Mouse (Mus musculus): ENCODE measurements at regions not wholly inside any gene's neighbourhood (a gene's known extent, or its start where the extent isn't known, plus 50 kb on each side); places are given as distances from the start of the nearest gene placed in this dataset.

DNA sequence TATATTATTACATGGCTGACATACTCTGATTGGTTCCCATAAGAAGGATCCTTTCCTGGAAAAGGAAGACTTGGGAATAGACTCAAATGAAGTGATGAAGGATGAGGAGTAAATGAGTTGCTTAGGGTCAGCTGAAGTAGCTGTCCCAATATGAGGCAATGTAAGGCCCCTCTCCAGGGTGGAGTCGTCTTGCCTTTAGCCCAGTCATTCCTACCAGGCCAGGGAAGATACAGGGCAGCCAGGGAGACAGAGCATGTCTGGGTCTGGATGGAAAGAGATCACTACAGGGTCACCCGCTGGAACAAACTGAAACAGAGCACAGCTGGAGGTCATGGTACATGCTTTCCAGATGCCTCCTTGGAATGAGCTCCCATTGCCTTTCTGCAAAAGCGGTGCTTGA is 364.2 kb downstream of the Osr1 start:
- no peak for DNase-seq

DNA sequence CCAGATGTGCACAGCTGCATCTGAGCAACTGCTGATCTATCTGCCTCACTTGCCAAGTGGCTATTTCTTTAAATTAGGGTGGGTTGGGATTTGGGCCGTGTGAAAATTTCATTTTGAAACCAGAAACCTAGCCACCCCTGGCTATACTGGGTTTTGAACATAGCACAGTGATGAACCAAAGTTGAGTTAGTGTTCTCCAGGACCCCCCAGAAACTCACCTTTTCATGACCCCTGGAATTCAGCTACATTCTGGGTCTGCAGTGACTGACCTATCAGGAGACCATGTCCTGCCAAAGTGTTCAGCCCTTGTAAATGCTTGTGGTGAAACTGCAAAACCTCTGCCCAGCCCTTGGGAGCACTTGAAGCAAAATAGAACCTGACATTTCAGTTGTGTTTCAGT is 371.4 kb downstream of the Osr1 start:
- DNase-seq: no peak

DNA sequence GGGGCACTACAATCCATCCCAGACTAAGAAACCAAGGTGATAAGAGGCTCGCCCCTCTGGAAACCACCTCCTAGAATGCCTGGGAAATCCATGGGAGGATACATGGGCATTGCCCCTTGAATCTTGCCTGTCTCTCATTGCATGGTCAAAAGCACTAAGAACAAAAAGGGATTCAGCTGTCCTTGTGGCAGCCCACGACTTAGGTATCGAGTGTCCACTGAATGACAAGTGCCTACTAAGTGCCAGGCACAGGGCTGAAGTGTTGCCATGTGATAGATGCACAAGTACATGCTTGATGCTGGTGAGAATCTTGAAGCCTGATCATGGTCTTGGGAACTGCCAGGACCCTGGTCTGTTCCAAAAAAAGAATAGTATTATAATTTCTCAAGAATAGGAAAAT is 371.9 kb downstream of the Osr1 start:
- no peak for DNase-seq

DNA sequence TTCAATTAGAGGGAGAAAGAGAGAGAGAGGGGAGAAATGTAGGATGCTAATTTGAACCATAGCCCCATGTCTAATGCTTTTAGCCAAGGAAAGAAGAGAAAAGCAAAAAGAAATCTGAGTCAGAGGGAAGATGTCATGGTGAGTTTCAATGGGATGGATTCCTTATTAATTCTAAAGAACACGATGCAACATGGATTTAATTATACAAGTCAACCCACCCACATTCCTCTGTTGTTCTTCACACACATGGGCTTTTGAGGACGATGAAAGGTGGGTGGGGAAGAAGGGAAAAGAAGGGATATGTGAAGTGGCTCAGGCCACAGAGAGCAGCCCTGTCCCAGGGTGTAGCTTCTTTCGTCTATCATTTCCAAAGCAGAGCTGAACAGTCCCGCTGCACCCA is 378.9 kb downstream of the Osr1 start:
- DNase-seq: no peak

DNA sequence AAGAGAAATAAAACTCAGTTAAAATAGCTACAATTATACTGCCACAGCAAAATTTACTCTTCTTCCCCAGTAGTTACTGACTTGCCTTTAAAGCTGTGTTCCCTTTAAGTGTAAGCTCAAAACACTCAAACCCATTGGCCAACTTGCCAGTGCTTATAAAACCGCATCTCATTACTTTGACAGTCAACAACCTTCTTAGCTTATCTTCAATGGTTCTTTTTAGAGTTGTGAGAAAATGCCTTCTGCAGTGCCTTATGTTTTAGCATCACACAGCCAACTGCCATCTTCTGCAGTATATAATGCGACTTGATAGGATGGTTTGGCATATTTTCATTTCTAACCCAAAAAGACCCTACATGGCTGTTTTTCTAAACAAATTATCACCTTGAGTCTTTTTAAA is 382.5 kb downstream of the Osr1 start:
- no peak for DNase-seq

DNA sequence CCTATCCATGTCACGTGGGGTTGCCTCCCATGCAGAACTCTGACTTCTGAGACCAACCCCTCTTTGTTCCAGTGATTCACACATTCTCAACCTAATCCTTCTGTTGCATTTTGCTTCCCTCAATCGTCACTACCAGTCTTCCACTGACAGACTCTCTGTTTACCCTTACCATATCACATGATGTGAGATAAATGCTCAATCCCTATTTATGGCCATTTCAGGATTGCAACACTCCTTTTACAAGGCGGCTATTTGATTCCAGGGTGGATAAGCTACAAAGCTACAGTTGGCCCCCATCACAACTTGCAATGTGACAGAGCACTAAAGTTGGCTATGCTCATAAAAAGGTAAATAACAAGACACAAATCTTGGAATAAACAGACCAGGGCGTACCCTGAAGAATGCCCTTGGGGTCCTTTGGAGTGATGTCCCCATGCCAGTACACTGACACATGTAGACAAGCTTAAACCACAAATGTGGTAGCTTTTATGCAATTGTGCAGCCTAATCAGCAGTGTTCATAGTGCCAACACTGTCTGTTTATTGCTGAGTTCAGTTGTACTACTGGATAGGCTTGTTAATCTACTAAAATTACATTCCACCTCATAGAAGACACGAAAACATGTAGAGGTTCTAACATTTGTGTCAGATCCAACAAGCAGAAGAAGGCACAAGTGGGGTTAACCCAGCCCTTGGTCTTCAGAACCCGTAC is 384.4 kb downstream of the Osr1 start:
- DNase-seq: no peak

DNA sequence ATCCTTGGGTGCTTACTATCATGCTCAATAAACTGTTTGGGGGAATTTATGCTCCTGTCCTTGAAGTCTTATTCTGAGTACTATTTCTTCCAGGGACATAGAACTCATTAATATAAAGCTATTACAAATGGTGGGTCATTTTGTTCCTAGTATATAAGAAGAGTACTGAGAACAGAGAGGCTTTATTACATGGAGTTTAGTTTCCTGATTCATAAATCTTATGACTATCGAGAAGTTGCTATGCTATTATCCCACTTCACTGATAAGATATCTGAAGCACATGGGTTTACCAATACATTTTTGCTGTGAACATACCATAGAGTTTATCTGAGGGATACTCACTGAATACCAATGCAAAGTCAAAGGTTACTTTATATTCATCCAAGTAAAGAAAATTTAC is 399.5 kb downstream of the Osr1 start:
- DNase-seq: no peak

DNA sequence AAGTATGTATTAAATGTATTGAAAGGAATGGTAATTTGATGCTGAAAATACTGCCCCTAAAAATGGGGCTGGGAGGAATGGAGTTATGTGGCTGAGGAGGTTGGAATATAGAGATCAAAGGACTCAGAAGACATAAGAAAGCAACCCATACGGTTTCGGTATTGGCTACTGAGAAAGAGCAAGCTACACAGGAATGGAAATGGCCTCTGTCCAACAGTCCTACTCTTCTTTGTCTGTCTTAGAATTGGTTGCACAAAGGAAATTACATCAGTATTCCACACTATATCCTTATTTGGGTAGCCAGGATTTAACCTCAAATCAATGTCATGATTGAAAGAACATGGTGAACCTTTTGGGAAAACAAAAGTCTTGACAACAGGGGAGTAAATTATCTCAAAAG is 399.0 kb upstream of the Nt5c1b start:
- DNase-seq: no peak

DNA sequence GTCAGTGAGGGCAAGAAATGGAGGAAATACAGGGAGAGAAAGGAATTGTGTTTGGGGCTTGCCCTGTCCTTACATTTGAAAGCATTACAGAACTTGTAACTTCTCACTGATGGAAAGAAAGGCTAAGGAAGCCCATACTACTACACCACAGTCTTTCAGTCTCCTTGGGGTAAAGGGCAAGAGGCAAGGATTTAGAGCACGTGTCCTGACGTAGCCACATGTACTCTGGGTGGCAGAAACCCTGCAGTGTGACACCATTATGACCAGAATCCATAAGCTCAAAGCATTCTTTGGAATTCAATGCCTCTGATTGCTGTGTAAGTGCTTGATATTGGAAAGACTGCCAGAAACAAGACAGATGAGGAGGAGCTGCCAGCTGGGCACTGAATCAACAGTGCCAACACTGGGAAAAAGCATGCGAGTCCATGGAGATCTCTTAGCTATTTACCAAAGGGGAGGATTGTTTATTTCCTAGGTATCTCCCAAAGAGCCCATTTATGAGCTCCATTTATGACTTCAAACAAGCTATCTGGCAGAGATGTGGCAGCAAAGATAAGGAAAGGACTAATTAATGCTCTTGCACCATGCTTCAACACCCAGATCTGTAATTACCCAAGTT is 391.2 kb upstream of the Nt5c1b start:
- DNase-seq: no peak

DNA sequence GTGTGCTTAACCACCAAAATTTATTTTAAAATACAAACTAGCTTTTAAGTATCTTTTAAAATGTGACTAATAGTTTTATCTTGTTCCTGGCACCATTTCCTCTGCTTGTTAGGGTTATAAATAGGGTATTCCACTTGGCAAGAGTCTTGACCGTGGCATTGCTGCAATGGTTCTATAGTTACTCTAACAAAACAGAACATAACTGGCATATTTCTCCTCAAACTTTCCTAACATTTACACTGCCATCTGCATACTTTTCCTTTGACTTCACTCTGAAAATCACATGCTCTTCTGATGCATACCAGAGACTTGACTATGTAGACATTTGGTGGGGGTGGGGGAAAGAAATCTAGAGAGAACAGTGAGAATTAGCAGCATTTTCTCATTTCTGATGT is 390.7 kb upstream of the Nt5c1b start:
- DNase-seq: no peak

DNA sequence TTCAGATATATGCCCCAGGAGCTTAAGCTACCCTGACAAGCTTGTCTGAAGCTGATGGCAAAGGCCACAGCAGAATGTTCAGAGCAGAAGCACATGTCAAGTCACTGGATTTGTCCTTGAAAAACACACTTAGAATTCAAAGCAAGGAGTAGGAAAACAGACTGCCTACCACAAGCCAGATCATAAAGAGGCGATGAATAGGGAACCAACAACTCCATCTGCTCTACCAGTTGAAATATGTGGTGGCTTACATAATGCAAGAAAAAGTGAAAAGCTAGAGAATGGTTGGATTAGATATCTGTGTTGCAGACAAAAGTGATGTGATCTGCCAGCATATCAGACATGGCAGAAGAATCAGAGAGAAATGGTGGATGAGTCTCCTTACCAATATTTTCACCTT is 378.5 kb upstream of the Nt5c1b start:
- DNase-seq: no peak

DNA sequence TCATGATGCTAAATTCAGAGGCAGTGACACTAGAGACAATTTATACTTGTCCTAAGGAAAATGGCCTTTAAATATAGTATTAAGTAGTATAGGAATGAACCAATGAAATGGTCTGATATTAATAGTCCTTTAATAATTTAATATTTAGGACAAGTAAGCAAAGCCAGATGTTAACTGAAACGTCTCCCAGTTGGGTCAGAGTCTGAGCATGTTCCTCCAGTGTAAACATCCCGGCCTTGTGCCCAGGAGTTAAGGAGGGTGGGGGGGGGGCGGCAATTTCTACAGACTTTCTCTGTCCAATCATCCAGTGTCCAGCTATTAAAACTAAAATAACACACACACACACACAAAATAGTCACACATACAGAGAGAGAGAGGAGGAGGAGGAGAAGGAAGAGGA is 374.1 kb upstream of the Nt5c1b start:
- DNase-seq: no peak

DNA sequence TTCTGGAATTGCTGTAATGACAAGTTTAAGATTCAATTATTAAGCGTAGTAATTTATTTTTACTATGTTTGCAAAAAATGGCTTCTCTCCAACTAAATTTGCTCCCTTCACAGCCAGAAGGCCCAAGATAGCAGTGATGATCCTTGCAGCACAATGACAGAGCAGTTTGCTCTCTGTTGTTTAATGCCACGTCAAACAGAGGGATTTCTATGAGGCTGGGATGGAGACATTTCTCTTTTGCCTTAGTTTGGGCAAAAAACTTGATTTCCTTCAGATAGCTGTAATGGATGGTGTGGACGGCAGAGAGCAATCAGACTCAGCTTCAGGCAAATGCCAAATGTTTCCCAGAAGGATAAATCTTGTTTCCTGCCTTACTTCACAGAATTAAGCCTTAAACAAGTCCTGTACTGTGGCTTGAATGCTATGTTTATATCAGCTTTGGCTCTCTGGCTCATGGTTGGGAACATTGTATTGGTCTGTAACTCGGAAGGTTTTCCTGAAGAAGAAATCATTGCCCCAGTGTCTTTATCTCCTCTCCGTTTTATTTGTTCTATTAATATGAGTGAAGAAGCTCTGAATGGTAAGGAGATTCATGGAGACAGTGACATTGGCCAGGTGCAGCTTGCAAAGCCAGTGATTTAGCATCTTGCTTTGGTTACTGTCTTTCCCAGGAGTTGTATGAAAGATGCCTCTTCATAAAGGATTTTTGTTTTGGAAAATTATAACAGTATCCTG is 373.2 kb upstream of the Nt5c1b start:
- DNase-seq: no peak

DNA sequence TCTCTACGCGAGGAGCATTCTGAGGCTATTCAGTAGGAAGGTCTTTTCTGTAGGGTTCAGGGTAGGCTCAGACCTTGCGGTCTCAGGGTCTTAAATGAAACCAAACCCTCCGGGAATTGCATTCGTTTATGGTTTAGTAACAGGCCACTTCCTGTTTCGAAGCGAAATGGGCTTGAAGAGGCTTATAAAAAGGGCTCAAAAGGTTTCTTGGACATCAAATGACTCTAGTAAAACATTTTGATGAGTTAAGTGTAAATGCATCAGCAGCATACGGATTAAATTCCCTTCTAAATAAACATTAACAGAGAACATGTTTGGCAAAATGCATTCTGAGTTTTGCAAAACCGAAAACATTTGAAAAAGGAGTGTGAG is 372.6 kb upstream of the Nt5c1b start:
- no peak for DNase-seq

DNA sequence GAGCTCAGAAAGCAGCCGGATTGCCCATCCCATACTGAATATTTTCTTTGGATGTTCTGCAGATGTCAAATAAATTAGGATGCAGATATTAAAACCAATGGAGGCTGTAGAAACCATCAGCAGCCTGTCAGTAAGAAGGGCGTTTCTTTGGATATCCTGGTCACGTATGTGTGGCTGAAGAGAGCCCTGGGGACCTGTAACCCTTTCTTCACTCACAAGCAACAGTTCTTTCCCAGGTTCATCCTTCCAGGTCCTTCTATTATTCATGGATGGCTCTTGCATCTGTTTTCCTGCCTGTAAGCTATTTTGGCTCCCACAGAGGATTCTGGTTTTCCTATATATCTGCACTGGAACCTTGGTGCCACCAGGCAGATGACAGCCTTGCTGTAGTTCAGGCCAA is 372.2 kb upstream of the Nt5c1b start:
- no peak for DNase-seq

DNA sequence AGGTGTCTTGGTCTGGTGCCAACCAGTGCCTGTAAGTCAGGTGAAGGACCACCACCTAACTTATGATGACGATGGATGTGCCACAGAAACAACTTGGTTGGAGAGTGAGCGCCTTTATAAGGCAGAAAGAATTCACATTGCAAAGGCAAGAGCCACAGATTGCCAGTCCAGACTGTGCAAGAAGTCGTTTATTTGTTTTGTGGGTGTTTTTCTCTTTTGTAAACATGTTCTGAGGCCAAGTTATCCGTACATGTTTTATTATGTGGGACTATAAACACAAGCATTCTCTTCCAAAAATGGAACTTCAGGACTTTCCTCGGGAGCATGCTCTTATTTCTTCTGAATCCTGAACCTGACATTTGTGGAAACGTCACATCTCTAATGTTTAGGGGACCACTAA is 369.8 kb upstream of the Nt5c1b start:
- DNase-seq: no peak

DNA sequence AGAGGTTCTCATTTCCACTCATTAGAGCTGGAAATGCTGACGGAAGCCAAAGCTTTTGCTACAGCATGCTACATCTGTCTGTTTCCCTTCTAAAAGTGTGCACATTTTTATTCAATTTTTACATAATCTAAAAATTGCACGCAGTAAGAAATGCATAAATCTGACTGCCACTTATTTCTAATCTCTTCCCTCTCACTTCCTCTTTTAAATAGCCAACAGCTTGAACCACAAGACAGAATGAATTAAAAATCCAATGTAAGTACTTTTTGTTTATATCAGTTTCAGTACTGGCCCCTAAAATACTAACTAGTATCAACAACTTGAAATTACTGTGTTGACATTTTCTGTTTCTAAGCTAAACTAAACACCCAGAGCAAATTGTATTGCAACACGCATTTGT is 361.3 kb upstream of the Nt5c1b start:
- DNase-seq: no peak

DNA sequence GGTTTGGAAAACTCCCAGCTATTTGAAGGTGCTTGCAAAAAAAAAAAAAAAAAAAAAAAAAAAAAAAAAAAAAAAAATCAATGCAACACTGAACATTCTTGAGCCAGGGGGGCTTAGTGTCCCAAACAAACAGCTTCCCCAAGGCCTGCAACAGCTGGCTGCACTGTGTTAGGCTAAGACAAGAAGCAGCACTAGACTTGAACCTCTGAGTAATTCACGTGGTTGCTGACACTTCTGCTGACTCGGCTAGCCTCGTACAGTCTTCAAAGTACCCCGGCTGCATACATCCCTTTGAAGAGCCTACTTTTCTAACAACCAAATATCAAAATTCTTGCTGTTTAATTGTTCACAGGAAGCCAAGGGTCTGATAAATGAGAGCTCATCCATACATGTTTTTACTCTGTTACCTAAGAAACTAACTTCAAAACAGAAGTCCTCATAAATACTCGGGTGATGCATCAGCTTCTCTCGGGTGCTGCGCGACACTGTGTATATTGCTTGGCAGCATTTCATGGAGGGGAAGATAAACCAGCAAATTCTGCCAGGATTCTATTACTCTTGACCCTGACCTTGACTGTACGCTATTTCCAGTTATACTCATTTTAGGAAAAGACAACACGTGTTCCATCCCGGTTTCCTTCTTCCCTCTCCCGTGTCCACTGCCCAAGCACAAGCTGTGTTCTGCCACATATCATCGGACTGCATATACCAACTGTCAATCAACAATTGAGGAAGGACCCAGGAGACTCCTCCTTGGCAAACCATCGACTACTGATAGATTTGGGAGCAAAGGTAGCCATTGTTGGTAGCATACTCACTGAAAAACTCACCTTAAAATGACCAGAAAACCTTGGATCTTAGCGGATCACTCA is 352.8 kb upstream of the Nt5c1b start:
- no peak for DNase-seq

DNA sequence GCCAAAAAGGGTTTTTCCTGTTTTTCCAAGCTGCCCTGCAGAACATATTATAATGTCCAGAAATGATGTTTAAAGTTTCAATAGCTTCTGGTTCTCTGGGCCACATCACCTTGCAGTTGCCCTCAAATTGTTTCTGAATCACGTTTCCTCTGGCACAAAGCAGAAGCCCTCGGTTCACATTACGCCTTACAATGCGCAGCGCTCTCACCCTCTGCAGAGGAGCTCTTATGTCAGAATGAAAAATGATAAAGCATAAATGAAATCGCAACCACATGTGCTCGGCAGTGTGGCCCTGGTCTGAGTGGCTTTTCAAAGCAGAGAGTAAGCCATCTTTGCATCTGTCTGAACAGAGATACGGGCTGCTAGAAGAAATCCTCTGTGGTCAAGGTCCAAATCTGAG is 334.3 kb upstream of the Nt5c1b start:
- DNase-seq: no peak

DNA sequence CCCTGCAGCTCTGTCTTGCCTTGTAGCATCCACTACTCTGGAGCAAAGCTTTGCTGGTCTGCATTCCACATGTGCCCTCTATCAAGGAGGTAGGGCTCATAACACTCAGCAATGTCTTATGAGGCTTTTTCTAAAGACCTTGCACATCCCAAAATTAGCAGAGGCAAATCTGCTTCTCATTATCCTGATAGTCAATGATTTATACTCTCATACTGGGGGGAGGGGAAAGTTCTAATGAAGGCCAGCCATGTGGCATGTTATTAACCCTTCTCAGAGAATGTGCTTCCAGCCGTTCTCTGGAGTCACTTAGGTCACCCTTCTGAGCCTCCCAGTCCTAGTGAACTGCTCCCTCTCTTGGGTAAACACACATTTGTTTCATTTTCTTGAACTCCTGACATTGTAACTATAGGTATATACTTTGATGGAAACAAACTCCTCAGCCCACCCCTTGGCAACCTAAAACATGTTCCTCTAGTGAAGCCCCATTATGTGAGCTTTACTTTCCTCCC is 307.7 kb upstream of the Nt5c1b start:
- no peak for DNase-seq

DNA sequence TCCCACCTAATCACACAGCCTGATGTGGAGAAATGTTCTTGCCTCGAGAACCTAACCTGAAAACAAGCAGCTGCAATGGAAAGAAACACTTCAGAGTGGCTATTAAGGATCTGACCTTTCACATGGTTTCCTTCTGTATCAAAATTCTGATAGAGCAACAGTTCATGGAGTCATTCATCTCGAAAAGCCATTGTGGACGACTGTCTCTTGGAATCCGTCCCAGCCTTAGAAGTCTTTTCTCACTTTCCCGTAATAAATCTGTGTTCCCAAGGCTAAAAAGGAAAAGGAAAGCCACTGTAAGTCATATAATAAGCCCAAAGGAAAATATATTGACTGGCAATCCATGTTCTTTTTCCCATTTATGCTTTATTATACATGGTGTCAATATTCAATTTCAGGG is 291.4 kb upstream of the Nt5c1b start:
- no peak for DNase-seq

DNA sequence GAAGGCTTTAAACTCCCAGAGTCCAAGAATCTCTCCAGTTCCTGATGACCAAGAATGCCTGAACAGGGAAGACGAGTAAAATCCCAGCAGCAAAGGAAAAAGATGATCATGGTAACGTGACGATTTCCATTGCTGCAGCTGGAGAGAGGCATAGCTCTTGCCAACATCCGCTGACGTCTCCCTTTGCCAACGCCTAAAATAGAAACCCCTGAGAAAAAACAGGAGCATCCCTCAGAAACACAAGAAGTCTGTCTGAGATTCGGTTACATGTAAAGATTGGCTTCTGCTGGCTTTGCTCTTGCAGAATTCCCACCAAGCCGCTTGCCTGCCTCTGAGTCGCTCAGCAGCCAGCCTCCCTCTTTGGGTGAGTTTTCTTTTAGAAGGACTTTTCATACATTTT is 290.3 kb upstream of the Nt5c1b start:
- DNase-seq: no peak

DNA sequence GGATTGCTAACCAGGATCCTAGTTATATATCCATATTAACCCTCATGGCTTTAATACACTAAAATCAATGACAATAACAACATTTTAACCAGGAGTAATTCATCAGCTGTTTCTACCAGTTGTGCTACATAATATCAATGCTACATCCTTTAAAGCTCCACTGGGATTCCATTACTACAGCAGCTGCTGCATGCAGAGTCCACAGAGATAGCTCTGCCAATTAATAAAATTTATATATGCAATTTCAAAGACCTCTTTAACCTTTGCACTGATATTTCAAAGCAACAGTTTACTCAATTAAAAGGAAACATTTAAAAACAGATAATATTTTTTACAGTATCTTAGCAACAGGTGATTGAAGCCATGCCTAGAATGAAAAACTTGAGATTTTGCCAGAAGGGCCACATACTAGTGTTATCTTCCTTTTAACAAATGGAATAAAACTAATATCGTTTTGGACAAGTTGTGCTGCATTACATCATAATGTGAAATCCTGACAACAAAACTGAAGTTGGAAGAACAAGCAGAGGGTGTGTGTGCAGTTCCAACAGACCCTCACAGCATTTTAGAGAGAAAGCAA is 256.8 kb upstream of the Nt5c1b start:
- DNase-seq: no peak
